Mouse (Mus musculus) hindbrain, embryonic 16.5 days (tissue): Measurements from ENCODE around the gene Recql. TPM values are rescaled to one million over a fixed set of nuclear protein-coding genes. Genes with fewer than 3 reads are reported as not detected.

Experiments
- ATAC-seq: fragments of 200-750 bp; cut with Nextera tagmentation; 2 replicates; pipeline ENCODE4 v1.8.0; 2017; ENCODE audit warnings: moderate TSS enrichment, moderate library complexity
- H3K27ac ChIP-seq: fragments of 300-500 bp; sonication (generic); 2 replicates; pipeline ENCODE4 v1.5.1; 2014; ENCODE audit warnings: low read depth, mild to moderate bottlenecking, control low read depth, low read length, moderate library complexity
- H3K27me3 ChIP-seq: fragments of 300-500 bp; sonication (generic); replicated peaks from 2 replicates; pipeline ENCODE4 v1.6.1; 2014; ENCODE audit warnings: low read length; ENCODE audit not compliant: control insufficient read depth, insufficient read depth
- H3K36me3 ChIP-seq: fragments of 300-500 bp; sonication (generic); 2 replicates; pipeline ENCODE4 v1.6.1; 2014; ENCODE audit warnings: mild to moderate bottlenecking, low read length, moderate library complexity, mixed read lengths; ENCODE audit not compliant: control insufficient read depth, insufficient read depth
- H3K4me1 ChIP-seq: fragments of 300-500 bp; sonication (generic); 2 replicates; pipeline ENCODE4 v1.6.1; 2014; ENCODE audit warnings: low read depth, low read length; ENCODE audit not compliant: control insufficient read depth, insufficient read depth
- H3K4me2 ChIP-seq: fragments of 300-500 bp; sonication (generic); 2 replicates; pipeline ENCODE4 v1.6.1; 2014; ENCODE audit warnings: mild to moderate bottlenecking, low read length, control low read depth, moderate library complexity
- H3K4me3 ChIP-seq: fragments of 300-500 bp; sonication (generic); 2 replicates; pipeline ENCODE4 v1.5.1; 2014; ENCODE audit warnings: mild to moderate bottlenecking, low read length, control low read depth, moderate library complexity
- H3K9ac ChIP-seq: fragments of 300-500 bp; sonication (generic); 2 replicates; pipeline ENCODE4 v1.6.1; 2014; ENCODE audit warnings: low read depth, mild to moderate bottlenecking, control low read depth, low read length, moderate library complexity
- H3K9me3 ChIP-seq: fragments of 300-500 bp; sonication (generic); 2 replicates; pipeline ENCODE4 v1.6.1; 2014; ENCODE audit warnings: mild to moderate bottlenecking, low read length, moderate library complexity; ENCODE audit not compliant: control insufficient read depth
- WGBS: fragments of 180-500 bp; shearing (Covaris S2); extraction: QIAGEN DNeasy Blood & Tissue Kit; methylation state at CpG from one replicate; pipeline ENCODE4 v1.1.7; 2014; 5-methylcytosine and 5-hydroxymethylcytosine counted together
- polyA plus RNA-seq: library from polyadenylated mRNA; unstranded; fragments of >200 nt; fragmentation: Nextera tagmentation; extraction: Ambion mirVana; gene quantifications from 2 replicates; pipeline ENCODE4 v1.2.1, GENCODE M21; 2015

Recql gene
- polyA plus RNA-seq = 19.5 and 23.1 TPM in 2 replicates

DNA sequence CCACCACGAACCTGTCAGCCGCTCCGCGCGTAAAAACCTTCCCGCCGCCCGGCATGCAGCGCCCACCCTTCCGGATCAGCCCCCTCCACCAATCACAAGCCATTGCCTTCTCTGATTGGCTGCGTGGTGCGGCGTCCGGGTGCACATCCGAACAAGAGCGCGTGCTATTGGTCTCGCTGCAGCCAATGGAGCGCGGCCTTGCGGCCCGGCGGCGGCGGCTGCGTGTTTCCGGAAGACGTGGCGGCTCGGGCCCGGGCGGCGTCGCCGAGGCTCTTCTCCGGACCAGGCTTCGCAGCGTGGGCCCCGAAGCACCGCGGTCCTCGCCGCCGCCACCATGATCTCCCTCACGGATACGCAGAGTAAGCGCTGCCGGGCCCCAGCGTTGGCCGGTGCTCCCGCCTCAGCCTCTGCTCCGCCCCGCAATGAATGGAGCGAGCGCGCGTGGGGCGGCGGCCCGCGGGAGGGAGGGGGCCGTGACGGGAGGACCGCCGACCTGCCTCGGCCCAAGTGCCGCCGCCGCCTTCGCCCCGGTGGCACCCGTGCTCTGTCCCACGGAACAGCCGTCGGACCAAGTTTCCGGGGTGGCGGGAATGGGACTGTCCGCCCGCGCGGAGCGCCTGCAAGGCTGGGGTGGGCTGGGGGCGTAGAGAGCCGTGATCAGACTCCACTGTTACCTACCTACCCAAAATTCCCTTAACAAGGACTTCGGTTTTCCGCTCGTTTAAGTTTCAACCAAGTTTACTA, at the start of gene Recql, which contains the start of gene Golt1b:
TSS of gene Recql (minus strand) at position 77 of the 744 bp plus-strand sequence.
TSS of gene Golt1b (plus strand) at position 211 of the 744 bp plus-strand sequence.
- peak; percentile 100 for ATAC-seq
- H3K4me3 ChIP-seq = peak within 1 kb of the TSS; percentile 91
- peaks cover 17% of the 10 kb centered on the region for H3K4me1 ChIP-seq
- H3K9me3 ChIP-seq = no peaks in the 10 kb centered on the region
- no peaks in the 10 kb centered on the region for H3K27me3 ChIP-seq
- under 1% methylated on average over 78 of the region's 87 CpGs for WGBS
- H3K36me3 ChIP-seq = no peaks in the 10 kb centered on the region
- peak within 1 kb of the TSS; percentile 90 for H3K4me2 ChIP-seq
- peak within 1 kb of the TSS; percentile 51; the same call in 1 of the 2 replicates for H3K27ac ChIP-seq
- H3K9ac ChIP-seq = peak within 1 kb of the TSS; percentile 87

DNA sequence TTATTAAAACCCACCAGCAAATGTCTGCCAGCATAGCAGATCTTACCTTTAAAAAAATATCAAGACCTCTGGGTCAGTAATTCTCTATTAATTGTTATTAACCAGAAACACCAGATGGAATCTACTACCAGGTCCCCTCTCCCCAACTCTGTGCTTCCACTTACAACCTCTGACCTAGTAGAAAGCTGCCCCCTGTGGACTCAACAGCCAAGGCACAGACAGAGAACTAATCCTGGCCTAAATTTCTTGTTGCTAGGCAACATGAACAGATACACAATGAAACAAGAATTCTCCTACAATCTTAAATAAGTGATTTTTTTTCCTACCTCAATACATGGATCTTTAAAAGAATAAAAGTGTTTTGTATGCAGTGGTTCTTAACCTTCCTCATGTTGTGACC, 42.2 kb upstream of the Recql start:
- no peak overlapping the region for H3K4me2 ChIP-seq

DNA sequence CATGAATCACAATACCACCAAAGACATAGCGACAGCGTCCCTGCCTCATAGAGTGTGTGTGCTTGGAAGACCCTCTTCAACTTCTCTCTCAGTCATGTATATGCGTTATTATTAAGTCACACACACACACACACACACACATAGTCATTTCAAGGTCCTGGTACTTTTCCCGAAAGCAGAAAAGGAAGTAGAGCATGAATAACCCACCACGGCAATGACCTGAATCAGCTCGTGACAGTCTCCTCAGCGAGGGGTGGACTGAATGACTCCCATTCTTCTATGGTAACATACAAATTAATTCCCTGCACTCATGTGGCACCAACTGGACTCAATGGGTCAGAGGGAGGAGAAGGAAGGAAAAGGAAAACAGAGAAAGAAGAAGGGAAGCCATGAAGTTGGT, 38.1 kb upstream of the Recql start:
- no peaks in the 10 kb centered on the region for H3K9me3 ChIP-seq
- no peaks in the 10 kb centered on the region for H3K27me3 ChIP-seq
- H3K4me3 ChIP-seq = no peak overlapping the region
- WGBS = 70% methylated on average over 7 of the region's 7 CpGs
- no peaks in the 10 kb centered on the region for H3K36me3 ChIP-seq
- H3K4me2 ChIP-seq = no peak overlapping the region
- no peak overlapping the region for H3K27ac ChIP-seq
- ATAC-seq = no peak
- H3K4me1 ChIP-seq = no peaks in the 10 kb centered on the region
- no peak overlapping the region for H3K9ac ChIP-seq

More for the DNA sequence above, 42.2 kb upstream of the Recql start:
- Histone ChIP-seq H3K36me3 (no peaks in the 10 kb centered on the region), H3K9me3 (no peaks in the 10 kb centered on the region), H3K4me1 (no peaks in the 10 kb centered on the region), H3K4me3 (no peak overlapping the region), H3K27ac (no peak overlapping the region), H3K9ac (no peak overlapping the region), H3K27me3 (no peaks in the 10 kb centered on the region)
- ATAC-seq = no peak

DNA sequence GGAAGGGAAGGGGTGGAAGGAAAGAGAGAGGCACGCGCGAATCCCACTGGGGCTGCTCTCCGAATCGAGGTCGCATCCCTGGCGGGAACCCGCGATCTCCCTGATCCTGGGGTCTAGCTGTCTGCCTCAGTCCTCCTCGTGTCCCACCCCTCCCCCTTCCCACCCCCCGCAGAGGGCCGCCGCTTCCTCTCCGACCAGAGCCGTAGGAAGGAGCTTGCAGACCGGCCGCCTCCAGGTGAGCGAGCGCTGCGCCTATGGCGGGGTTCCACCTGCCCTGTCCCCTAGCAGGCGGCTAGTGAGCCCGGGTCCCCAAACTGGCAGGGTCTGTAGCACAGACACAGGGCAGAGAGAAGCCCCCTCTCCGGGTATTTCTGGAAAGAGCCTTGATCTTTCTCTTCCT, 27.7 kb upstream of the Recql start:
- H3K9me3 ChIP-seq = no peaks in the 10 kb centered on the region
- peak overlapping the region; percentile 84 for H3K4me2 ChIP-seq
- H3K4me3 ChIP-seq = peak overlapping the region; percentile 47
- H3K4me1 ChIP-seq = peaks cover 5% of the 10 kb centered on the region
- H3K9ac ChIP-seq = peak overlapping the region; percentile 60
- WGBS = 3% methylated on average over 24 of the region's 24 CpGs
- no peak overlapping the region for H3K27ac ChIP-seq
- no peaks in the 10 kb centered on the region for H3K36me3 ChIP-seq
- ATAC-seq = peak; percentile 54
- peaks cover 11% of the 10 kb centered on the region for H3K27me3 ChIP-seq

DNA sequence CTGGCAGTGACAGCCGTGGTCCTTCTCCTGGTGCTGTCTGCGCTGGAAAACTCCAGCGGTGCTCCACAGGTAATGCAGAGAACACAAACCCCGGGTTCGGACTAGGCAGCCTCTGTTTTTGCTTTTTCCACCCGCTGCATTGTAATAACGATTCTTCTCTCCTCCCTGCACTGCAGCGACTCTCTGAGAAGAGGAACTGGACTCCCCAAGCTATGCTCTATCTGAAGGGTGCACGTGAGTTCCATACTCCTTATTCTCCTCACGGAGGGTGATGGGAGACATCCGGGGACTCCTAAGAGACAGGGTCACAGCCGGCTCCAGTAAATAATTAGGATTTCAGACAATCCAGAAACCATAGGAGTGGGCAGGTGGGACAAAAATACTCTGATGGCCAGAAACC, 27.0 kb upstream of the Recql start:
- Histone ChIP-seq H3K4me3 (0 out of 2 replicates have a peak overlapping the region, but pooled peaks have one; percentile 2), H3K9me3 (no peaks in the 10 kb centered on the region), H3K27me3 (peaks cover 11% of the 10 kb centered on the region), H3K4me1 (peaks cover 5% of the 10 kb centered on the region), H3K4me2 (peak overlapping the region; percentile 84), H3K36me3 (no peaks in the 10 kb centered on the region), H3K27ac (no peak overlapping the region), H3K9ac (no peak overlapping the region)
- 0 out of 2 replicates have a peak, but pooled peaks have one; percentile 18 for ATAC-seq
- WGBS = 13% methylated on average over 12 of the region's 12 CpGs

DNA sequence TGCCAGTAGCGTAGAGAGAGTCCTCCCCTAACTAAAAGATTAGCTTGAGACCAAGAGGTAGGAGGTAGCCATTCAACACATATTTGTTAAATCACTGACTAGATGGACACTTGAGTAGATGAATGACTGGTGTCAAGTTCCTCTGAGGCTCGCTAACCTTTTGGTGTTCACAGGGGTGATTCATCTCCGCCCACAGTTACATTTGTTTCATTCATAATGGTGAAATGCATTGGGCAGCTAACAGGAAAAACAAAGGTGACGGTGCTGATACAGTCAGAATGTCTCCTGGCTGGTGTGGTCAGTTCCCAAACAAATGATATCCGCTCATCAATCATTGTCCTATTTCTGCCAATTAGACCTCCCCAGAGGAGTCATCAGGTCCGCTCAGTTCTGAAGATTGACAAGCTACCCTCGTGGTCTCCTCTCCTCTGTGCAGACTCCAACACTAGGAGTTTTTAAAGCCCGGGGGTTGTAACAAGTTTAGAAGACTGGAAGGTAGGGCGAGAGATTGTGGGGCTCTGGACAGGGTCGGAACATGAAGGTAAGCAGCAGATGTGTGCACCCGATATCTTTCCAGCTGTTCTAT, 26.1 kb upstream of the Recql start, which contains the start of gene Spx:
TSS of gene Spx (plus strand) at position 536 of the 586 bp plus-strand sequence.
- WGBS = 63% methylated on average over 11 of the region's 11 CpGs
- Histone ChIP-seq H3K4me2 (peak within 1 kb of the TSS; percentile 84), H3K4me3 (0 out of 2 replicates have a peak within 1 kb of the TSS, but pooled peaks have one; percentile 2), H3K9me3 (no peaks in the 10 kb centered on the region), H3K9ac (no peak within 1 kb of the TSS), H3K36me3 (no peaks in the 10 kb centered on the region), H3K4me1 (peaks cover 5% of the 10 kb centered on the region), H3K27me3 (peaks cover 11% of the 10 kb centered on the region), H3K27ac (no peak within 1 kb of the TSS)
- no peak for ATAC-seq

GRCm38 (mm10) chr6:142411140-142411539, 24.3 kb upstream of the Recql start:
- WGBS = 25% methylated on average over 1 of the region's 1 CpGs
- H3K9ac ChIP-seq = no peak overlapping the region

GRCm38 (mm10) chr6:142395756-142396155, 8.9 kb upstream of the Recql start:
- Histone ChIP-seq H3K27me3 (no peaks in the 10 kb centered on the region), H3K4me1 (no peaks in the 10 kb centered on the region), H3K9me3 (no peaks in the 10 kb centered on the region), H3K9ac (no peak overlapping the region), H3K4me3 (no peak overlapping the region), H3K4me2 (no peak overlapping the region), H3K27ac (no peak overlapping the region), H3K36me3 (peaks cover 6% of the 10 kb centered on the region)
- ATAC-seq = no peak
- 92% methylated on average over 6 of the region's 6 CpGs for WGBS

More at GRCm38 (mm10) chr6:142411140-142411539, 24.3 kb upstream of the Recql start:
- H3K36me3 ChIP-seq = no peaks in the 10 kb centered on the region
- H3K27ac ChIP-seq = no peak overlapping the region
- H3K4me2 ChIP-seq = no peak overlapping the region
- peak; percentile 72 for ATAC-seq
- H3K4me1 ChIP-seq = peaks cover 5% of the 10 kb centered on the region
- H3K27me3 ChIP-seq = peaks cover 11% of the 10 kb centered on the region
- no peak overlapping the region for H3K4me3 ChIP-seq
- H3K9me3 ChIP-seq = no peaks in the 10 kb centered on the region

- Histone ChIP-seq H3K9me3 (no peaks in the 10 kb centered on the region), H3K9ac (no peak overlapping the region), H3K36me3 (peaks cover 6% of the 10 kb centered on the region), H3K4me2 (no peak overlapping the region), H3K27ac (no peak overlapping the region), H3K4me1 (no peaks in the 10 kb centered on the region), H3K27me3 (no peaks in the 10 kb centered on the region), H3K4me3 (no peak overlapping the region)
- no peak for ATAC-seq
- WGBS = 81% methylated on average over 5 of the region's 5 CpGs
Measured at GRCm38 (mm10) chr6:142394669-142395068, 7.8 kb upstream of the Recql start.
